ENCODE assay signal across 7 mouse cellular contexts in genomic region chr15:21885181-21885580, GRCm38 (mm10).
DNase-seq lines count a peak whose midpoint lies in the region; ATAC-seq and TF ChIP-seq lines count a peak whose summit lies in the region.

No protein-coding gene starts in this region.

- no peaks in the 10 kb centered on the region for H3K36me3 ChIP-seq in forebrain, embryonic 12.5 days (replicated peaks)
- H3K36me3 ChIP-seq in lung, postnatal 0 days (ENCODE audit: insufficient read depth, low read length) = no peaks in the 10 kb centered on the region
- H3K36me3 ChIP-seq in splenic B cell, adult 2 months (ENCODE audit: control insufficient read depth, insufficient read depth, low read length, poor library complexity, severe bottlenecking) = no peaks in the 10 kb centered on the region

- H3K4me1 ChIP-seq in forebrain, embryonic 12.5 days = no peaks in the 10 kb centered on the region
- H3K4me1 ChIP-seq in lung, postnatal 0 days (ENCODE audit: insufficient read depth, low read depth, low read length) = no peaks in the 10 kb centered on the region

- peak; percentile 80 for ATAC-seq in forebrain, embryonic 12.5 days (ENCODE audit: low FRiP score)
- no peak for ATAC-seq in lung, postnatal 0 days

- H3K27ac ChIP-seq in forebrain, embryonic 12.5 days = no peak overlapping the region
- no peak overlapping the region for H3K27ac ChIP-seq in lung, postnatal 0 days (ENCODE audit: low read length)

- H3K4me2 ChIP-seq in forebrain, embryonic 12.5 days = no peak overlapping the region
- H3K4me2 ChIP-seq in lung, postnatal 0 days (replicated peaks; ENCODE audit: low read depth, low read length) = no peak overlapping the region

- no peaks in the 10 kb centered on the region for H3K9me3 ChIP-seq in forebrain, embryonic 12.5 days
- H3K9me3 ChIP-seq in lung, postnatal 0 days (ENCODE audit: low read length) = no peaks in the 10 kb centered on the region

- DNase-seq in urinary bladder, postnatal 25 days (ENCODE audit: low spot score) = peak; percentile 12
- DNase-seq in urinary bladder, adult 2 months (ENCODE audit: low spot score) = no peak
- peak; percentile 16 for DNase-seq in c-Kit-positive CD71-positive TER-119-positive erythroid progenitor cells, embryonic 14.5 days (ENCODE audit: low spot score)
- peak; percentile 16 for DNase-seq in kidney, postnatal 14 days
- no peak for DNase-seq in lung, postnatal 0 days (ENCODE audit: low spot score)
- peak; percentile 0 for DNase-seq in splenic B cell, adult 2 months (ENCODE audit: low read depth, low spot score)

- no peak for TF ChIP-seq EP300 in lung, postnatal 0 days (IDR thresholded peaks at IDR 0.05)

- no peaks in the 10 kb centered on the region for H3K27me3 ChIP-seq in forebrain, embryonic 12.5 days
- H3K27me3 ChIP-seq in lung, postnatal 0 days (replicated peaks; ENCODE audit: insufficient read depth, low read length) = no peaks in the 10 kb centered on the region
- H3K27me3 ChIP-seq in splenic B cell, adult 2 months (ENCODE audit: control insufficient read depth, insufficient read depth, low read length, poor library complexity, severe bottlenecking) = no peaks in the 10 kb centered on the region

- 20% methylated on average over 2 of the region's 2 CpGs for WGBS in forebrain, embryonic 12.5 days
- 22% methylated on average over 2 of the region's 2 CpGs for WGBS in lung, postnatal 0 days

- H3K4me3 ChIP-seq in forebrain, embryonic 12.5 days (replicated peaks) = no peak overlapping the region
- no peak overlapping the region for H3K4me3 ChIP-seq in lung, postnatal 0 days (ENCODE audit: low read depth, low read length)

- H3K9ac ChIP-seq in forebrain, embryonic 12.5 days = no peak overlapping the region
- no peak overlapping the region for H3K9ac ChIP-seq in lung, postnatal 0 days (replicated peaks; ENCODE audit: low read depth)

- peak; percentile 69 for TF ChIP-seq CTCF in lung, postnatal 0 days (IDR thresholded peaks at IDR 0.05)

Comparison
In these comparisons a context has a peak if more than half of its experiments do, and no peak if none do; other contexts are left out.
1. DNase-seq: peak in urinary bladder, postnatal 25 days (single experiment), c-Kit-positive CD71-positive TER-119-positive erythroid progenitor cells, embryonic 14.5 days (single experiment), kidney, postnatal 14 days (single experiment) and splenic B cell, adult 2 months (single experiment); none in urinary bladder, adult 2 months (single experiment) and lung, postnatal 0 days (single experiment).